Mouse (Mus musculus) lung, embryonic 15.5 days (tissue): ENCODE data around the gene Nmnat1. TPM values are rescaled to one million over a fixed set of nuclear protein-coding genes. Genes with fewer than 3 reads are reported as not detected.
A peak's percentile ranks its signal among the peaks of the same experiment; 100 is the strongest.

ENCODE experiments used
- ATAC-seq: fragments of 200-750 bp; cut with Nextera tagmentation; 2 replicates; pipeline ENCODE4 v1.8.0; 2017; ENCODE audit warnings: moderate number of reproducible peaks, borderline replicate concordance; ENCODE audit not compliant: low FRiP score, low TSS enrichment; ENCODE audit errors: extremely low read depth
- H3K27ac ChIP-seq: fragments of 300-500 bp; sonication (generic); 2 replicates; pipeline ENCODE4 v1.5.1; 2015; ENCODE audit warnings: moderate library complexity, mild to moderate bottlenecking, inconsistent platforms
- H3K27me3 ChIP-seq: fragments of 300-500 bp; sonication (generic); 2 replicates; pipeline ENCODE4 v1.6.1; 2015; ENCODE audit warnings: inconsistent platforms
- H3K36me3 ChIP-seq: fragments of 300-500 bp; sonication (generic); 2 replicates; pipeline ENCODE4 v1.6.1; 2015; ENCODE audit warnings: inconsistent platforms
- H3K4me1 ChIP-seq: fragments of 300-500 bp; sonication (generic); 2 replicates; pipeline ENCODE4 v1.6.1; 2015; ENCODE audit warnings: inconsistent platforms
- H3K4me2 ChIP-seq: fragments of 300-500 bp; sonication (generic); 2 replicates; pipeline ENCODE4 v1.6.1; 2015; ENCODE audit warnings: inconsistent platforms, mild to moderate bottlenecking, moderate library complexity
- H3K4me3 ChIP-seq: fragments of 300-500 bp; sonication (generic); 2 replicates; pipeline ENCODE4 v1.5.1; 2015; ENCODE audit warnings: mild to moderate bottlenecking, inconsistent platforms
- H3K9ac ChIP-seq: fragments of 300-500 bp; sonication (generic); 2 replicates; pipeline ENCODE4 v1.6.1; 2015; ENCODE audit warnings: inconsistent platforms
- H3K9me3 ChIP-seq: fragments of 300-500 bp; sonication (generic); 2 replicates; pipeline ENCODE4 v1.6.1; 2016; ENCODE audit warnings: inconsistent platforms
- WGBS: fragments of 180-500 bp; shearing (Covaris S2); methylation state at CpG from one replicate; pipeline ENCODE4 v1.1.7; 2015; 5-methylcytosine and 5-hydroxymethylcytosine counted together
- polyA plus RNA-seq: library from polyadenylated mRNA; unstranded; fragments of >200 nt; fragmentation: Nextera tagmentation; extraction: Ambion mirVana; gene quantifications from 2 replicates; pipeline ENCODE4 v1.2.1, GENCODE M21; 2015

Nmnat1 gene
- polyA plus RNA-seq, 1 experiment from 2014 or later = 11.2 TPM

DNA sequence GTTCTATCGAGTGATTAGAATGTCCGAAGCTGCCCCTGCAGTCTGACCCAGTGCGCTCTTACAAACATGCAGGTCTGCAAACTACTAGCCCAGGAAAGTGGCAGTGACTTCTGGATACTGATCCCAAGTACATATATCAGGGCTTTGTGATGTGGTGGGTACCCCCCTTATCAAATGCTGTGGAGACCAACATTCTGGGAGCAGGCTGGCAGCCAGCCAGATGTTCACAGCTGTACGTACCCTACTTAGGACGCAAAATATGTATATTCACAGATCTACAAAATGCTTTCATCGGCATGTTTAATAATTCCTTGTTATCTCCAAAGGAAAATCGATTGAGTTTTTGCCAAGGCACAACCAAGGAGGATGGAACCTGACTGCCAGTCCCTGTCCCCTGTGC is 27.1 kb upstream of the Nmnat1 start:
- 43% methylated on average over 7 of the region's 7 CpGs for WGBS
- H3K9ac ChIP-seq = no peak overlapping the region
- no peaks in the 10 kb centered on the region for H3K9me3 ChIP-seq
- peak overlapping the region; percentile 66 for H3K27ac ChIP-seq
- no peaks in the 10 kb centered on the region for H3K36me3 ChIP-seq
- no peaks in the 10 kb centered on the region for H3K27me3 ChIP-seq
- H3K4me1 ChIP-seq = peaks cover 16% of the 10 kb centered on the region
- no peak overlapping the region for H3K4me3 ChIP-seq
- H3K4me2 ChIP-seq = no peak overlapping the region
- ATAC-seq = no peak

DNA sequence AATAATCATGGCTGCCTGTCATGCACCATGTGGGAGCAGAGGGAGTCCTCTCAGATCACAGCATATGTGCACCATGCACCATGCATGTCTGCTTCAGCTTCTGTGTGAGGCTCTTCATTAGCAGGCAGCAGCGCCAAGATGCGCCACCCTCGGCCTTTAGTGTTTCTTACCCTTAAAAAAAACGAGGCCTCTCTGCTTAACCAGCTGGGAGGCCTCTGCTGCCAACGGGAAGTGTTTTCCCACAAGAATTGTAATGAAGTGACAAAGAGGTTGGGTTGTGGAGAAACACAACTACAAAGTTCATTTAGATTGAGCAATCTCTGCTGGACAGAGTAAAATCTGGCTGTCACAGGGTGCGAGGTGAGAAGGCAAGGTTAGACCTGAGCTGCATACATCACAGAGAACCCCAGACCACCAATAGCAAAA is 26.2 kb upstream of the Nmnat1 start:
- Histone ChIP-seq H3K27me3 (no peaks in the 10 kb centered on the region), H3K4me3 (no peak overlapping the region), H3K9ac (no peak overlapping the region), H3K9me3 (no peaks in the 10 kb centered on the region), H3K4me1 (peaks cover 16% of the 10 kb centered on the region), H3K4me2 (no peak overlapping the region), H3K27ac (peak overlapping the region; percentile 66), H3K36me3 (no peaks in the 10 kb centered on the region)
- 23% methylated on average over 6 of the region's 6 CpGs for WGBS
- ATAC-seq = peak; percentile 67; the same call in 1 of the 2 replicates

DNA sequence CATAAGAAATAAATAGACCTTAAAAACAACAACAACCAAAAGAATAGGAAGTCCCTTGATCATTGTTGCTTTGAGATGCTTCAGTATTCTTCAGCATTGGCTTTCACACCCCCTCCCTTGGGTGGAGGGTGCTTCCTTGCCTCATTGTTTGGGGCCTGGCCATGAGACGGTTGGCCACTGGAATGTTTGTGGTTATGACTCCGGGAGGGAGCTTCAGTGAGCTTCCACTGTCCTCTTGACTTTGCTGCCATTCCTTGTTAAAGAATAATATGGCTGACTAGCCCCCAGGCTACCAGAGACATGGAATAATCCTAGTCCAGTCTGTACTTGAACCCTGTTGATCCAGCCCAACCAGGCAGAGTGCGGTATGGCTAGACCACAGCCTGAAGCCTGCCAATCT is 21.9 kb upstream of the Nmnat1 start:
- WGBS = 72% methylated on average over 3 of the region's 3 CpGs
- H3K4me2 ChIP-seq = no peak overlapping the region
- H3K27me3 ChIP-seq = no peaks in the 10 kb centered on the region
- no peaks in the 10 kb centered on the region for H3K36me3 ChIP-seq
- ATAC-seq = no peak
- H3K4me3 ChIP-seq = no peak overlapping the region
- H3K27ac ChIP-seq = no peak overlapping the region
- peaks cover 9% of the 10 kb centered on the region for H3K4me1 ChIP-seq
- H3K9ac ChIP-seq = no peak overlapping the region
- H3K9me3 ChIP-seq = no peaks in the 10 kb centered on the region

DNA sequence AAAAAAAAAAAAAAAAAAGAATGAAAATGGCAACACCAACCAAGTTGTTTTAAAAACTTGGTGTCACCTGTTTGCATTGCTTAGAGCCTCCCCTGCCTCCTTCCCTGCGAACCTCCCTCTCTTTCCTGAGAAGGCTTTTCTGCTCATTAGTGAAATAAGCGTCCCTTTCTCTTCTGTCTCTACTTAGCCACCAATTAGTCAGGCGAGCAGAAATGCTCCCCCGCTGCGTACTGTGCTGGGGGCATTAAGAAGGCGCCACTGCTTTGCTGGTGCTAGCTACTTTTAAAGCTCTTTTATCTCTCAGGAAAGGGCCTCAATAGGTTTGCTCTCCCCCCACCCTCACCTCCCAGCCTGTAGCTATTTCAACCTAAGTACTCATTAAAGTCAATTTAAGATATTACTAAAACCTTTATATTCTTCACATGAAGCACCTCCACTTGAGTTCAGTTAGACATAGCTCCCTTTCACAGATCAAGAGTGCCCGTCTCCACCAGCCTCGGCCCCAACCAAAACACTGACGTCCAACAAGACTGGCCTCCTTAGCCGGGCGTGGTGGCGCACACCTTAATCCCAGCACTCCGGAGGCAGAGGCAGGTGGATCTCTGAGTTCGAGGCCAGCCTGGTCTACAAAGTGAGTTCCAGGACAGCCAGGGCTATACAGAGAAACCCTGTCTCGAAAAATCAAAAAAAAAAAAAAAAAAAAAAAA is 20.4 kb upstream of the Nmnat1 start:
- Histone ChIP-seq H3K36me3 (0 out of 2 replicates have a peak, but pooled peaks cover 4% of the 10 kb centered on the region), H3K9ac (no peak overlapping the region), H3K27me3 (no peaks in the 10 kb centered on the region), H3K4me3 (no peak overlapping the region), H3K27ac (peak overlapping the region; percentile 39; the same call in 1 of the 2 replicates), H3K4me1 (no peaks in the 10 kb centered on the region), H3K9me3 (no peaks in the 10 kb centered on the region), H3K4me2 (no peak overlapping the region)
- no peak for ATAC-seq
- 54% methylated on average over 15 of the region's 15 CpGs for WGBS

DNA sequence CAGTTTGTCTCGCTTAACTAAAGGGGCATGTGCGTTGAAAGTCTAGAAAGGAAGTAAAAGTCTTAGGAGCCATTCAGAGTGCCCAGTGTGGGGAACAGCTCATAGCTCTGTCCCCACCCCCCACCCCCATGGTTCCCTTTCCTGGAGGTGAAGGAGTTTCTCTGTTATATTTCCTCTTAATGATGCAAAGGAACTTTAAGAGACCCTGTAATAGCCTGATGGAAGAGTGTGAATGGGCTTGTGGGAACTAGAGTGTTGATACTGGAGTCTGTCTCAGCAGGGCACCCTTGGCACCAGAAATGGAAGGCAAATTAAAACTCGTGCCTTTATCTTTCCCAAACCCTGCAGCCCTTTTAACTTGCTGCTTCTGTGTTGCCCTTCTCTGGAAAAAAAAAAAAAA is 19.9 kb upstream of the Nmnat1 start:
- 26% methylated on average over 3 of the region's 3 CpGs for WGBS
- 0 out of 2 replicates have a peak, but pooled peaks cover 7% of the 10 kb centered on the region for H3K36me3 ChIP-seq
- H3K9ac ChIP-seq = no peak overlapping the region
- H3K4me2 ChIP-seq = no peak overlapping the region
- no peak overlapping the region for H3K4me3 ChIP-seq
- no peaks in the 10 kb centered on the region for H3K27me3 ChIP-seq
- no peak for ATAC-seq
- H3K9me3 ChIP-seq = no peaks in the 10 kb centered on the region
- no peaks in the 10 kb centered on the region for H3K4me1 ChIP-seq
- peak overlapping the region; percentile 68 for H3K27ac ChIP-seq

DNA sequence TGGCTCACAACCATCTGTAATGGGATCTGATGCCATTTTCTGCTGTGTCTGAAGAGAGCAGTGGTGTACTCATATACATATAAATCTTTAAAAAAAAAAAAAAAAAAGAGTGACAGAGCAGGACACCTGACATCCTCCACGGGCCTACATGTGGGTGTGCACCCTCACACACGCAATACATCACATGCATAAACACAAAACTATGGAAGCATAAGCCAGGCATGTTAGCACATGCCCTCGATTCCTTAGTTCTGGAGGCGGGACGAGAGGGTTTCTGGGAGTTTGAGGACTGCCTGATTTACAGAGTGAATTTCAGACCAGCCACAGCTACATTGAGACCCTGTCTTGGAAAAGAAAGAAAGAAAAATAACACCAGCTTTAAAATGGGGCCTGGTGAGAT is 19.4 kb upstream of the Nmnat1 start:
- no peak for ATAC-seq
- H3K9me3 ChIP-seq = no peaks in the 10 kb centered on the region
- WGBS = 71% methylated on average over 5 of the region's 5 CpGs
- H3K9ac ChIP-seq = no peak overlapping the region
- H3K4me1 ChIP-seq = peaks cover under 1% of the 10 kb centered on the region; the same call in 1 of the 2 replicates
- H3K27me3 ChIP-seq = no peaks in the 10 kb centered on the region
- peak overlapping the region; percentile 68 for H3K27ac ChIP-seq
- H3K36me3 ChIP-seq = 0 out of 2 replicates have a peak, but pooled peaks cover 10% of the 10 kb centered on the region
- H3K4me3 ChIP-seq = no peak overlapping the region
- no peak overlapping the region for H3K4me2 ChIP-seq

DNA sequence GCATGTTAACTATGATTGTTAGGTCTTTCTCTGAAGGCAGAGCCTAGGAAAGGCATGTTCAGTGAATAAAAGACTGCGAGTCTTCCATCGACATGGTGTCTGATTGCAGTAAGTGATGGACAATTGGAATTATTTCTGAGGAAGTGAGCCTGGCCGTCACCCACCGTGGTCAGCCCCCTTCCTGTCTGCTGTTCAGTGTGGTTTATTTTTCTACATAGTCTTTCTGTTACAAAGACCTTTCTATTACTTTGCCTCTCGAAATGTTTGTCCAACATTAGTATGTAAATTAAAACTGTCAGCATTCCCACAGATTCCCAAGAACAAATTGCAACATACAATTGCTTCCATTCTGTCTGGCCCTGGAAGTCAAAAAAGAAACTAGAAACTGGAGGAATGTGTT is 14.8 kb upstream of the Nmnat1 start:
- ATAC-seq = no peak
- H3K9ac ChIP-seq = no peak overlapping the region
- no peaks in the 10 kb centered on the region for H3K27me3 ChIP-seq
- peaks cover 42% of the 10 kb centered on the region; the same call in 1 of the 2 replicates for H3K36me3 ChIP-seq
- H3K4me1 ChIP-seq = peaks cover 13% of the 10 kb centered on the region; the same call in 1 of the 2 replicates
- no peak overlapping the region for H3K27ac ChIP-seq
- 76% methylated on average over 5 of the region's 5 CpGs for WGBS
- no peaks in the 10 kb centered on the region for H3K9me3 ChIP-seq
- H3K4me3 ChIP-seq = no peak overlapping the region
- no peak overlapping the region for H3K4me2 ChIP-seq

DNA sequence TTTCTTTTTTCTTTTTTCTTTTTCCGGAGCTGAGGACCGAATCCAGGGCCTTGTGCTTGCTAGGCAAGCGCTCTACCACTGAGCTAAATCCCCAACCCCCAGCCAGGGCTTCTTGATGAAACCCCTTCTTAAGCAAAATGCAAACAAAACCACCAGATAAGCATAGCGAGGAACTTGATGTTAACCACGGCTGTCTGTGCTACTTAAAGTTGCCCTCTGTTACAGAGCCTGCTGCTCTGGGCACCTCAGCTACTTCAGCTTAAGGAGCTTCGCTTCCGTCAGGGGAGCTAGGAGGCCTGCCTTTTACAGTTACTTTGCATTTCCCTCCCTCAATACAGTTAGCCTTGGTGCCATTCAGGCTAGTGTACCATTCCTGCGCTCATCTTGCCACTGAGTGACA is 13.9 kb upstream of the Nmnat1 start:
- H3K27me3 ChIP-seq = no peaks in the 10 kb centered on the region
- H3K36me3 ChIP-seq = peaks cover 51% of the 10 kb centered on the region
- WGBS = 59% methylated on average over 8 of the region's 8 CpGs
- peaks cover 13% of the 10 kb centered on the region; the same call in 1 of the 2 replicates for H3K4me1 ChIP-seq
- peak; percentile 40; the same call in 1 of the 2 replicates for ATAC-seq
- no peak overlapping the region for H3K4me2 ChIP-seq
- no peak overlapping the region for H3K4me3 ChIP-seq
- peak overlapping the region; percentile 57; the same call in 1 of the 2 replicates for H3K27ac ChIP-seq
- H3K9me3 ChIP-seq = no peaks in the 10 kb centered on the region
- H3K9ac ChIP-seq = no peak overlapping the region

DNA sequence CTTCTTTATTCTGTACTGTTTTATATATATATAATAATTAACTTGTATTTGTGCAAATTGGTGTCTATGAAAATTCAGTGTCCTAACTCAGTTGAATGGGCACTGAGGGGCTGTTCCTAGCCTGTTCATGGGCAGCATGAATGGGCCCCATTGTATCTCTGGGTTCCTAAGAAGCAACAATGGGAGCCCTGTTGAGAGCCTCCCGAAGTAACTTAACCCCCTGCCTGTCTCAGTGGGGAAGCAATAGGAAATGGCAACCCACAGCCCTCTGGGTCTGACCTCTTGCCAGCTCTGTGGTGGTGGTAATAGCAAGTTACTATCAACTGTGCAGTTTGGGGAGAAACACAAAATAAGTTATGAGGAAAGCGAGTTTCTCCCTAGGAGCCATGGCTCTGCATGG is 11.6 kb upstream of the Nmnat1 start:
- Histone ChIP-seq H3K4me2 (no peak overlapping the region), H3K9ac (no peak overlapping the region), H3K4me3 (no peak overlapping the region), H3K36me3 (peaks cover 70% of the 10 kb centered on the region), H3K27me3 (no peaks in the 10 kb centered on the region), H3K27ac (no peak overlapping the region), H3K4me1 (peaks cover 13% of the 10 kb centered on the region; the same call in 1 of the 2 replicates), H3K9me3 (no peaks in the 10 kb centered on the region)
- no peak for ATAC-seq
- 68% methylated on average over 2 of the region's 2 CpGs for WGBS

DNA sequence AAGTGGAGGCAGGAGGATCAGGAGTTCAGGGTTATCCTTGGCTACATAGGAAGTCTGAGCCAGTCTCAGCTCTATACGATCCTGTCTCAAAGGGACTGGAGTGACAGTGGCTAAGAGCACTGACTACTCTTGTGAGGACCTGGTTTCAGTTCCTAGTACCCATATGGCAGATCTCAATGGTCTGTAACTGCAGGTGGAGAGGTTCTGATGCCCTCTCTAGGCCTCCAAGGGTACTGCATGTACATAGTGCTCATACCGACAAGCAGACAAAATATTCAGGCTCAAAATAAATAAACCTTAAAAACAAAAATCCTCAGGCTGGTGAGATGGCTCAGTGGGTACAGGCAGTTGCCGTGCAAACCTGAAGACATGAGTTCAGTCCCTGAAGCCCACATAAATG is 6.1 kb upstream of the Nmnat1 start:
- Histone ChIP-seq H3K27me3 (no peaks in the 10 kb centered on the region), H3K9ac (no peak overlapping the region), H3K27ac (no peak overlapping the region), H3K9me3 (no peaks in the 10 kb centered on the region), H3K4me3 (no peak overlapping the region), H3K4me1 (peaks cover 7% of the 10 kb centered on the region; the same call in 1 of the 2 replicates), H3K36me3 (peaks cover 80% of the 10 kb centered on the region), H3K4me2 (no peak overlapping the region)
- 91% methylated on average over 3 of the region's 3 CpGs for WGBS
- no peak for ATAC-seq

DNA sequence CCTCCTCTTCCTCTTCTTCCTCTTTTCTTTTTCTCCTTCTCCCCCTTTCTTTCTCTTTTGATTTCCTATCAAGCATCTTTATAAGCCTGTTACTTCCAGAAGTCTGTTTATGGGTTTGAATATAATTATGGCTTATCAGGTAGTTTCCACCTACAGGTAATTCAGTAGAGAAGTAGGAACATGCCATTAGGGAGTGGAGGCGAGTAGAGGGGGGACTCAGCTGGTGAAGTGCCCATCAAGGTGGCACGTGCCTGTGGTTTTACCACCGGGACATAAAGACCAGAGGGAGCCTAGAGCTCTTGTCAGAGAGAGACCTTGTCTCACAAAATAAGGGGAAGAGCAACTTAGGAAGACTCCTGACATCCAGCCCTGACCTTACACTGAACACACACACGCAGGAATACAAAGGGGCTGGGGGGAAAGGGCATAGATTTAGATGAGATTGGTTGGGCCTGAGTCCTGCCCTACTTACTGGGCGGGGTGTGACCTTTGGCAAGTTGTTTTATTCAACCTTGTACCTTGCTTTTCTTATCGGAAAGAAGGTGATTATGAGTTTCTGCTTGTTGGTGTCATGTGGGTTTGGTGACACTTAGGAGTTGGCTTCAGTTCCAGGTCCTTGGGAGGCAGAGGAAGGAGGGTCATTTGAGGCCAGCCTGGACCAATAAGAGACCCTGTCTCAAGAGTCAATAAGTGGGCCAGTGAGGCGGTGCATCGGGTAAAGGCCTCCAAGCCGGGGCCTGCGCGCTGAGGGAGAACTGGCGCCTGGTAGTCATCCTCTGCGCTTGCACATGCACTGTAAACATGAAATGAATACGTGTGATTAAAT is 4.6 kb upstream of the Nmnat1 start:
- ATAC-seq = no peak
- Histone ChIP-seq H3K27me3 (no peaks in the 10 kb centered on the region), H3K9me3 (no peaks in the 10 kb centered on the region), H3K27ac (no peak overlapping the region), H3K4me2 (no peak overlapping the region), H3K36me3 (peaks cover 68% of the 10 kb centered on the region), H3K4me1 (peaks cover 9% of the 10 kb centered on the region; the same call in 1 of the 2 replicates), H3K9ac (no peak overlapping the region), H3K4me3 (no peak overlapping the region)
- WGBS = 91% methylated on average over 14 of the region's 14 CpGs

DNA sequence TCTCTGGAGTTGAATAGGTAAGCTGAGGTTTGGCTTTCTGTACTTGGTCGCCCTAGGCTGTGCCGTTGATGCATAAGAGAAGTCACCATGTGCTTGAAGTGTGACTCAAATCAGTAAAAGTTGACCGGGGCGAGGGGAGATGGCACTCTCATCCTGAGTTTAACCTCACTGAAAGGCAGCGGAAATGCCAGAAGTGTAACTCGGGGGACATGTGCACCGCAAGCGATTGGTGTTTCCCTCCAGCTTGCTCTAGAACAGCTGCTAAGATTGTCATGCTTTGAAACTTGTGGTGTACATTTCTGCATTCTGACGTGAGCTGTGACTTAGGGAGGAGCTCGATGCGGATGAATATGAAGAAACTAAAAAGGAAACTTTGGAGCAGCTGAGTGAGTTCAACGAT is 2.7 kb upstream of the Nmnat1 start:
- H3K36me3 ChIP-seq = peaks cover 51% of the 10 kb centered on the region
- WGBS = 91% methylated on average over 12 of the region's 12 CpGs

More for the DNA sequence above, 2.7 kb upstream of the Nmnat1 start:
- Histone ChIP-seq H3K4me2 (no peak overlapping the region), H3K9ac (no peak overlapping the region), H3K4me1 (peaks cover 17% of the 10 kb centered on the region), H3K27me3 (no peaks in the 10 kb centered on the region), H3K9me3 (no peaks in the 10 kb centered on the region), H3K27ac (no peak overlapping the region), H3K4me3 (no peak overlapping the region)
- ATAC-seq = no peak
